Mouse (Mus musculus) limb, embryonic 14.5 days (tissue): ENCODE measurements around the gene Zfp280d. TPM values are rescaled to one million over a fixed set of nuclear protein-coding genes. Genes with fewer than 3 reads are reported as not detected.
A peak's percentile ranks its signal among the peaks of the same experiment; 100 is the strongest.

Source experiments
- ATAC-seq: fragments of 200-750 bp; cut with Nextera tagmentation; 2 replicates; pipeline ENCODE4 v1.8.0; 2017; ENCODE audit warnings: low read depth, moderate number of reproducible peaks, moderate TSS enrichment; ENCODE audit not compliant: low FRiP score
- DNase-seq: peaks from one replicate; pipeline ENCODE4 v3.0.0-alpha.2; 2015; ENCODE audit warnings: low spot score
- H3K27ac ChIP-seq: fragments of 300-500 bp; sonication (generic); replicated peaks from 2 replicates; pipeline ENCODE4 v1.5.1; 2014; ENCODE audit warnings: low read depth, mild to moderate bottlenecking, low read length, moderate library complexity, mixed read lengths
- H3K27me3 ChIP-seq: fragments of 300-500 bp; sonication (generic); 2 replicates; pipeline ENCODE4 v1.6.1; 2014; ENCODE audit warnings: low read length, mixed read lengths; ENCODE audit not compliant: control insufficient read depth, insufficient read depth
- H3K36me3 ChIP-seq: fragments of 300-500 bp; sonication (generic); 2 replicates; pipeline ENCODE4 v1.6.1; 2014; ENCODE audit warnings: mild to moderate bottlenecking, low read length, moderate library complexity, mixed read lengths; ENCODE audit not compliant: control insufficient read depth, insufficient read depth
- H3K4me1 ChIP-seq: fragments of 300-500 bp; sonication (generic); 2 replicates; pipeline ENCODE4 v1.6.1; 2014; ENCODE audit warnings: antibody characterized with exemption, low read length, mixed read lengths; ENCODE audit not compliant: control insufficient read depth, insufficient read depth
- H3K4me2 ChIP-seq: fragments of 300-500 bp; sonication (generic); replicated peaks from 2 replicates; pipeline ENCODE4 v1.6.1; 2014; ENCODE audit warnings: low read depth, mild to moderate bottlenecking, low read length, moderate library complexity; ENCODE audit not compliant: severe bottlenecking
- H3K4me3 ChIP-seq: fragments of 300-500 bp; sonication (generic); replicated peaks from 2 replicates; pipeline ENCODE4 v1.5.1; 2014; ENCODE audit warnings: low read length
- H3K9ac ChIP-seq: fragments of 300-500 bp; sonication (generic); 2 replicates; pipeline ENCODE4 v1.6.1; 2014; ENCODE audit warnings: mild to moderate bottlenecking, low read depth, low read length, moderate library complexity; ENCODE audit not compliant: severe bottlenecking
- H3K9me3 ChIP-seq: fragments of 300-500 bp; sonication (generic); 2 replicates; pipeline ENCODE4 v1.6.1; 2016; ENCODE audit warnings: low read length; ENCODE audit not compliant: control insufficient read depth
- POLR2A ChIP-seq: fragments of 200-500 bp; IDR thresholded peaks from 2 replicates; pipeline ENCODE4 v1.8.0; 2012; ENCODE audit warnings: inconsistent platforms, mild to moderate bottlenecking, moderate library complexity, borderline replicate concordance; ENCODE audit not compliant: insufficient read depth, insufficient read length; ENCODE audit errors: extremely low read depth
- WGBS: fragments of 180-500 bp; shearing (Covaris S2); extraction: QIAGEN DNeasy Blood & Tissue Kit; methylation state at CpG from one replicate; pipeline ENCODE4 v1.1.7; 2014; 5-methylcytosine and 5-hydroxymethylcytosine counted together
- polyA plus RNA-seq, 2 experiments: library from polyadenylated mRNA; depleted of rRNA in 1 of 2; stranded (reverse) in 1 of 2; unstranded in 1 of 2; fragments of >200 nt; fragmentation: Nextera tagmentation in 1 of 2; extraction: Ambion mirVana in 1 of 2; gene quantifications; 2 replicates each; pipeline versions ENCODE4 v1.2.1 to v1.2.3; 2012 to 2014

Gene Zfp280d
- polyA plus RNA-seq, 2 experiments = 39.1 to 60.6 TPM

GRCm38 (mm10) chr9:72309765-72310164 is 35.1 kb downstream of the Zfp280d start:
- WGBS = 97% methylated on average over 2 of the region's 2 CpGs
- Histone ChIP-seq H3K9me3 (no peaks in the 10 kb centered on the region), H3K4me1 (no peaks in the 10 kb centered on the region), H3K4me2 (no peak overlapping the region), H3K27me3 (no peaks in the 10 kb centered on the region), H3K9ac (no peak overlapping the region), H3K36me3 (peaks cover 39% of the 10 kb centered on the region), H3K4me3 (no peak overlapping the region), H3K27ac (no peak overlapping the region)
- DNase-seq (no peak), ATAC-seq (no peak)
- no peak for TF ChIP-seq POLR2A

- no peak for TF ChIP-seq POLR2A
- H3K9ac ChIP-seq = no peak overlapping the region
- H3K27me3 ChIP-seq = no peaks in the 10 kb centered on the region
- H3K4me1 ChIP-seq = no peaks in the 10 kb centered on the region
- H3K4me2 ChIP-seq = no peak overlapping the region
- no peak overlapping the region for H3K4me3 ChIP-seq
- DNase-seq (no peak), ATAC-seq (no peak)
- H3K27ac ChIP-seq = no peak overlapping the region
- H3K9me3 ChIP-seq = no peaks in the 10 kb centered on the region
- H3K36me3 ChIP-seq = peaks cover 35% of the 10 kb centered on the region
- WGBS = 37% methylated on average over 2 of the region's 2 CpGs
Measured at GRCm38 (mm10) chr9:72333221-72333620, 58.6 kb downstream of the Zfp280d start.

- DNase-seq (no peak), ATAC-seq (no peak)
- H3K27me3 ChIP-seq = no peaks in the 10 kb centered on the region
- H3K9me3 ChIP-seq = no peaks in the 10 kb centered on the region
- no peak overlapping the region for H3K27ac ChIP-seq
- no peaks in the 10 kb centered on the region for H3K4me1 ChIP-seq
- peaks cover 39% of the 10 kb centered on the region for H3K36me3 ChIP-seq
- no peak overlapping the region for H3K4me2 ChIP-seq
- no peak for TF ChIP-seq POLR2A
- no peak overlapping the region for H3K9ac ChIP-seq
- H3K4me3 ChIP-seq = no peak overlapping the region
- WGBS = 80% methylated on average over 2 of the region's 2 CpGs
Measured at GRCm38 (mm10) chr9:72336069-72336468, 61.4 kb downstream of the Zfp280d start.

GRCm38 (mm10) chr9:72339119-72339518 is 64.5 kb downstream of the Zfp280d start:
- ATAC-seq = no peak
- H3K27me3 ChIP-seq = no peaks in the 10 kb centered on the region

GRCm38 (mm10) chr9:72343844-72344243 is 69.2 kb downstream of the Zfp280d start:
- DNase-seq = peak; percentile 37
- Histone ChIP-seq H3K4me1 (no peaks in the 10 kb centered on the region), H3K9me3 (no peaks in the 10 kb centered on the region), H3K4me3 (no peak overlapping the region), H3K9ac (no peak overlapping the region), H3K27me3 (no peaks in the 10 kb centered on the region), H3K27ac (no peak overlapping the region), H3K4me2 (no peak overlapping the region), H3K36me3 (peaks cover 27% of the 10 kb centered on the region)
- peak; percentile 73 for ATAC-seq
- no peak for TF ChIP-seq POLR2A

More at GRCm38 (mm10) chr9:72339119-72339518, 64.5 kb downstream of the Zfp280d start:
- DNase-seq = no peak
- Histone ChIP-seq H3K36me3 (peaks cover 25% of the 10 kb centered on the region), H3K4me1 (no peaks in the 10 kb centered on the region), H3K4me3 (no peak overlapping the region), H3K4me2 (no peak overlapping the region), H3K27ac (no peak overlapping the region), H3K9me3 (no peaks in the 10 kb centered on the region), H3K9ac (no peak overlapping the region)
- no peak for TF ChIP-seq POLR2A
- WGBS = 95% methylated on average over 2 of the region's 2 CpGs

GRCm38 (mm10) chr9:72372359-72372758 is 97.7 kb downstream of the Zfp280d start:
- Histone ChIP-seq H3K36me3 (no peaks in the 10 kb centered on the region), H3K4me1 (no peaks in the 10 kb centered on the region), H3K27me3 (no peaks in the 10 kb centered on the region), H3K27ac (no peak overlapping the region), H3K4me3 (no peak overlapping the region), H3K9ac (no peak overlapping the region), H3K4me2 (no peak overlapping the region), H3K9me3 (0 out of 2 replicates have a peak, but pooled peaks cover 3% of the 10 kb centered on the region)
- no peak for ATAC-seq
- DNase-seq = no peak
- TF ChIP-seq POLR2A = no peak
- WGBS = 92% methylated on average over 2 of the region's 2 CpGs
